In genomic region chr17:26601514-26601913, GRCm38 (mm10) we compare ENCODE assay signal across 13 mouse cellular contexts. TPM values are rescaled to one million over a fixed set of nuclear protein-coding genes. Genes with fewer than 3 reads are reported as not detected.
DNase-seq lines count a peak whose midpoint lies in the region; ATAC-seq and TF ChIP-seq lines count a peak whose summit lies in the region.
"Had no signal": no experiment of that assay in that cellular context is flagged by ENCODE, and none has a peak within 500 bp of the region (broad histone marks: within the 10 kb centered on the region; RNA-seq: fewer than 3 reads in every experiment).

No protein-coding gene starts in this region.

- ATAC-seq in heart, embryonic 14.5 days (ENCODE audit: insufficient number of reproducible peaks, insufficient read depth, low FRiP score, low read depth): no peak
- no peak for ATAC-seq in megakaryocyte, adult 5-6 weeks (ENCODE audit: poor library complexity, severe bottlenecking)
- no peak for ATAC-seq in limb, embryonic 15.5 days (ENCODE audit: insufficient number of reproducible peaks, low FRiP score, low TSS enrichment, low read depth)
- ATAC-seq in forebrain, postnatal 0 days: no peak

- peaks cover 12% of the 10 kb centered on the region; the same call in 1 of the 2 replicates for H3K36me3 ChIP-seq in heart, embryonic 14.5 days (ENCODE audit: control insufficient read depth, insufficient read depth, low read length)
- H3K36me3 ChIP-seq in megakaryocyte, embryonic 14.5 days (replicated peaks; ENCODE audit: low read length): peaks cover 27% of the 10 kb centered on the region
- 0 out of 2 replicates have a peak, but pooled peaks cover 1% of the 10 kb centered on the region for H3K36me3 ChIP-seq in limb, embryonic 15.5 days
- no peaks in the 10 kb centered on the region; the same call in 1 of the 2 replicates for H3K36me3 ChIP-seq in forebrain, postnatal 0 days (ENCODE audit: insufficient read depth)

- H3K27ac ChIP-seq in heart, embryonic 14.5 days (replicated peaks in 1 of 2; ENCODE audit: control insufficient read depth in 1 of 2, insufficient read depth in 1 of 2, low read depth in 2 of 2, low read length in 2 of 2): peak overlapping the region; percentile 4 to 66; a peak in 2 of 4 replicates
- peak overlapping the region; percentile 79; the same call in 1 of the 2 replicates for H3K27ac ChIP-seq in limb, embryonic 15.5 days
- peak overlapping the region; percentile 0; the same call in 1 of the 2 replicates for H3K27ac ChIP-seq in olfactory bulb, adult 2 months (ENCODE audit: insufficient read depth, low read depth, low read length)
- H3K27ac ChIP-seq in forebrain, postnatal 0 days (ENCODE audit: low read depth, low read length): no peak overlapping the region

- no peak overlapping the region for H3K4me3 ChIP-seq in heart, embryonic 14.5 days (ENCODE audit: control insufficient read depth in 1 of 2, insufficient read depth in 1 of 2, low read depth in 1 of 2, low read length in 2 of 2)
- H3K4me3 ChIP-seq in megakaryocyte, embryonic 14.5 days (replicated peaks): peak overlapping the region; percentile 62
- no peak overlapping the region for H3K4me3 ChIP-seq in limb, embryonic 15.5 days
- H3K4me3 ChIP-seq in olfactory bulb, adult 2 months (ENCODE audit: insufficient read depth, low read depth, low read length): no peak overlapping the region
- no peak overlapping the region for H3K4me3 ChIP-seq in forebrain, postnatal 0 days (ENCODE audit: low read depth, low read length)
- H3K4me3 ChIP-seq: embryonic facial prominence, embryonic 13.5 days had no signal

- WGBS in heart, embryonic 14.5 days: 57% methylated on average over 6 of the region's 6 CpGs
- WGBS in limb, embryonic 15.5 days: 60% methylated on average over 6 of the region's 6 CpGs
- WGBS in olfactory bulb, adult 2 months: 58% methylated on average over 6 of the region's 6 CpGs
- WGBS in forebrain, postnatal 0 days: 74% methylated on average over 6 of the region's 6 CpGs

- H3K9me3 ChIP-seq in heart, embryonic 14.5 days (ENCODE audit: control insufficient read depth, low read length): no peaks in the 10 kb centered on the region
- H3K9me3 ChIP-seq in megakaryocyte, embryonic 14.5 days: no peaks in the 10 kb centered on the region
- no peaks in the 10 kb centered on the region for H3K9me3 ChIP-seq in limb, embryonic 15.5 days
- no peaks in the 10 kb centered on the region for H3K9me3 ChIP-seq in forebrain, postnatal 0 days (ENCODE audit: low read length)
- H3K9me3 ChIP-seq: embryonic facial prominence, embryonic 13.5 days had no signal

- H3K27me3 ChIP-seq in heart, embryonic 14.5 days (ENCODE audit: control insufficient read depth, insufficient read depth, low read length): no peaks in the 10 kb centered on the region
- H3K27me3 ChIP-seq in megakaryocyte, embryonic 14.5 days (replicated peaks): no peaks in the 10 kb centered on the region
- H3K27me3 ChIP-seq in limb, embryonic 15.5 days: no peaks in the 10 kb centered on the region
- H3K27me3 ChIP-seq in forebrain, postnatal 0 days (ENCODE audit: insufficient read depth, low read length): no peaks in the 10 kb centered on the region
- H3K27me3 ChIP-seq: embryonic facial prominence, embryonic 13.5 days had no signal

- DNase-seq in heart, adult 9 months (ENCODE audit: low spot score in 2 of 2): no peak
- DNase-seq in forebrain, postnatal 0 days: no peak
- DNase-seq in adrenal gland, postnatal 10 days: no peak
- DNase-seq: cerebellum, adult 11-12 months; kidney, postnatal 10 days; right cerebral cortex, postnatal 25 days; thymus, adult 18-20 months had no signal

- H3K9ac ChIP-seq in heart, embryonic 14.5 days (ENCODE audit: low read length): peak overlapping the region; percentile 57
- H3K9ac ChIP-seq in limb, embryonic 15.5 days: no peak overlapping the region
- H3K9ac ChIP-seq in forebrain, postnatal 0 days: no peak overlapping the region

- no peak overlapping the region for H3K4me2 ChIP-seq in heart, embryonic 14.5 days (ENCODE audit: low read length)
- no peak overlapping the region for H3K4me2 ChIP-seq in limb, embryonic 15.5 days
- no peak overlapping the region for H3K4me2 ChIP-seq in forebrain, postnatal 0 days (ENCODE audit: low read depth)
- H3K4me2 ChIP-seq: embryonic facial prominence, embryonic 13.5 days had no signal

- TF ChIP-seq POLR2A in olfactory bulb, adult 2 months (IDR thresholded peaks at IDR 0.05; ENCODE audit: insufficient read depth, low read depth, low read length): no peak

- peaks cover 30 to 44% of the 10 kb centered on the region in 2 experiments for H3K4me1 ChIP-seq in heart, embryonic 14.5 days (ENCODE audit: control insufficient read depth in 2 of 2, insufficient read depth in 2 of 2, low read length in 2 of 2)
- H3K4me1 ChIP-seq in megakaryocyte, embryonic 14.5 days: peaks cover 98% of the 10 kb centered on the region
- peaks cover 52% of the 10 kb centered on the region for H3K4me1 ChIP-seq in limb, embryonic 15.5 days
- peaks cover 40% of the 10 kb centered on the region for H3K4me1 ChIP-seq in olfactory bulb, adult 2 months (ENCODE audit: control insufficient read depth, insufficient read depth, low read length)
- H3K4me1 ChIP-seq in forebrain, postnatal 0 days (ENCODE audit: insufficient read depth): peaks cover 4% of the 10 kb centered on the region; the same call in 1 of the 2 replicates

- no peak for TF ChIP-seq CTCF in olfactory bulb, adult 2 months (IDR thresholded peaks at IDR 0.05; ENCODE audit: insufficient read depth, low read depth, low read length)
- TF ChIP-seq CTCF in forebrain, postnatal 0 days (IDR thresholded peaks at IDR 0.05; ENCODE audit: low read depth): no peak

RNA-seq across cellular contexts. Expression of gene Dusp1, which starts 39.6 kb away (rescaled TPM):
- polyA plus RNA-seq in heart, embryonic 14.5 days (2014; fragmentation: Nextera tagmentation; extraction: Ambion mirVana): 30.2 and 36.9 TPM in 2 replicates
- polyA plus RNA-seq in megakaryocyte, embryonic 14.5 days (2012; ENCODE audit: insufficient read depth, low replicate concordance): 11.6 and 65.1 TPM in 2 replicates
- 265 and 280 TPM in 2 replicates for total RNA-seq in megakaryocyte, adult 5-6 weeks (2015)
- total RNA-seq in megakaryocyte, adult 5-6 weeks (2017): 58.9 and 72.1 TPM in 2 replicates
- polyA plus RNA-seq in limb, embryonic 15.5 days (2015; fragmentation: Nextera tagmentation; extraction: Ambion mirVana): 27.3 and 32.5 TPM in 2 replicates
- polyA plus RNA-seq in olfactory bulb, adult 2 months (2012; ENCODE audit: insufficient read depth, insufficient read length, low replicate concordance, missing spikeins): not detected in 2 replicates
- 32.7 and 41.0 TPM in 2 replicates for total RNA-seq in forebrain, postnatal 0 days (2014; rRNA removed)
- polyA plus RNA-seq in forebrain, postnatal 0 days (2015; fragmentation: Nextera tagmentation; extraction: Ambion mirVana): 36.0 and 38.5 TPM in 2 replicates
- 10 to 100 TPM; 40.3 to 89.1 TPM for total RNA-seq in adrenal gland, postnatal 10 days (2021)

RNA-seq across cellular contexts. Expression of gene Ergic1, which starts 40.2 kb away (rescaled TPM):
- polyA plus RNA-seq in heart, embryonic 14.5 days (2014; fragmentation: Nextera tagmentation; extraction: Ambion mirVana): 120 and 121 TPM in 2 replicates
- 21.0 and 26.5 TPM in 2 replicates for polyA plus RNA-seq in megakaryocyte, embryonic 14.5 days (2012; ENCODE audit: insufficient read depth, low replicate concordance)
- total RNA-seq in megakaryocyte, adult 5-6 weeks (2015): 18.9 and 22.1 TPM in 2 replicates
- 9.6 and 16.3 TPM in 2 replicates for total RNA-seq in megakaryocyte, adult 5-6 weeks (2017)
- 122 and 130 TPM in 2 replicates for polyA plus RNA-seq in limb, embryonic 15.5 days (2015; fragmentation: Nextera tagmentation; extraction: Ambion mirVana)
- polyA plus RNA-seq in olfactory bulb, adult 2 months (2012; ENCODE audit: insufficient read depth, insufficient read length, low replicate concordance, missing spikeins): not detected in 2 replicates
- 137 and 186 TPM in 2 replicates for total RNA-seq in forebrain, postnatal 0 days (2014; rRNA removed)
- polyA plus RNA-seq in forebrain, postnatal 0 days (2015; fragmentation: Nextera tagmentation; extraction: Ambion mirVana): 103 and 106 TPM in 2 replicates
- 100 to 1,000 TPM; 137 to 143 TPM for total RNA-seq in adrenal gland, postnatal 10 days (2021)

Comparison
In these comparisons a context has a peak if more than half of its experiments do, and no peak if none do; other contexts are left out.
1. RNA of gene Dusp1, which starts 39.6 kb away (polyA plus RNA-seq): 11.6 to 65.1 TPM in megakaryocyte, embryonic 14.5 days, 30.2 to 36.9 TPM in heart, embryonic 14.5 days, 36.0 to 38.5 TPM in forebrain, postnatal 0 days and 27.3 to 32.5 TPM in limb, embryonic 15.5 days; not detected in olfactory bulb, adult 2 months; every median in the first group is over 10 times any median in the second.